Mouse (Mus musculus): Measurements from ENCODE around the gene Gm10097.

GRCm38 (mm10) chr10:5044481-5044880, 24.5 kb upstream of the Gm10097 start:
- TF ChIP-seq CTCF (IDR thresholded peaks at IDR 0.05; ENCODE audit: borderline replicate concordance, extremely low read depth, insufficient read depth, insufficient read length): no peak
- no peak for TF ChIP-seq POLR2A (IDR thresholded peaks at IDR 0.05; ENCODE audit: borderline replicate concordance, extremely low read depth, insufficient read depth, insufficient read length, poor library complexity, severe bottlenecking)
